Mouse (Mus musculus) lung, adult 2 months (tissue): ENCODE data around the gene Phactr1.

ENCODE experiments used
- CTCF ChIP-seq: fragments of 200-500 bp; IDR thresholded peaks from 2 replicates; pipeline ENCODE4 v1.5.1; 2011; ENCODE audit warnings: mild to moderate bottlenecking, low read length, control low read depth; ENCODE audit not compliant: insufficient read depth
- POLR2A ChIP-seq: fragments of 200-500 bp; IDR thresholded peaks from 2 replicates; pipeline ENCODE4 v1.6.1; 2011; ENCODE audit warnings: low read depth, mild to moderate bottlenecking, control low read depth, low read length, borderline replicate concordance; ENCODE audit errors: extremely low read depth

DNA sequence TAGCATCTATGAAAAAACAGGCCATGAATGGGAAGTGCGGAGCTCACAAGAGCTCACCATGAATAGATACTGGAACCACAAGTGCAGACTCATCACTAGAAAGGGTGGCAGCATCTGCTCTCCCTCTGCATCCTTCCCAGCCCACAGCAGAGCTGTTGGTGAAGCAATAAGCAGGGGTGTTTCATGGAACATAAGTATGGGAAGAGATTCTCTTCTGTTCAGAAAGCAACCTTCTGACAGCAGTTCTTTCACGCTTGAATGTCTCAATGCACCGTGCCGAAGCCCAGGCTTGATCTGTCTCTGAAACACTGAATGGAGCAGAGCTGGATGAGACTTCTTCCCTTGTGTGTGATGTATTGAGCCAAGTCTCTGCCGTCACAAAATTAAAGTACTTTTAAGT, 64.0 kb downstream of the Phactr1 start:
- TF ChIP-seq POLR2A = no peak
- TF ChIP-seq CTCF = no peak
